Mouse (Mus musculus) hindbrain, postnatal 0 days (tissue): ENCODE results near the gene Slc25a15. TPM values are rescaled to one million over a fixed set of nuclear protein-coding genes. Genes with fewer than 3 reads are reported as not detected.
A peak's percentile ranks its signal among the peaks of the same experiment; 100 is the strongest.

Experiments used
- ATAC-seq: fragments of 200-750 bp; cut with Nextera tagmentation; 2 replicates; pipeline ENCODE4 v1.8.0; 2017; ENCODE audit warnings: mild to moderate bottlenecking, moderate TSS enrichment, moderate library complexity
- DNase-seq: peaks from one replicate; pipeline ENCODE4 v3.0.0-alpha.2; 2015; ENCODE audit warnings: low spot score
- H3K27ac ChIP-seq: fragments of 300-500 bp; sonication (generic); 2 replicates; pipeline ENCODE4 v1.5.1; 2014; ENCODE audit warnings: mild to moderate bottlenecking
- H3K27me3 ChIP-seq: fragments of 300-500 bp; sonication (generic); 2 replicates; pipeline ENCODE4 v1.6.1; 2014; ENCODE audit warnings: low read length, mixed read lengths; ENCODE audit not compliant: insufficient read depth
- H3K36me3 ChIP-seq: fragments of 300-500 bp; sonication (generic); 2 replicates; pipeline ENCODE4 v1.6.1; 2014; ENCODE audit warnings: low read length, mixed read lengths; ENCODE audit not compliant: insufficient read depth
- H3K4me1 ChIP-seq: fragments of 300-500 bp; sonication (generic); 2 replicates; pipeline ENCODE4 v1.6.1; 2014; ENCODE audit warnings: antibody characterized with exemption, low read length, mixed read lengths; ENCODE audit not compliant: insufficient read depth
- H3K4me2 ChIP-seq: fragments of 300-500 bp; sonication (generic); 2 replicates; pipeline ENCODE4 v1.6.1; 2014; ENCODE audit warnings: low read depth, mild to moderate bottlenecking, low read length, moderate library complexity, mixed read lengths
- H3K4me3 ChIP-seq: fragments of 300-500 bp; sonication (generic); 2 replicates; pipeline ENCODE4 v1.5.1; 2014; ENCODE audit warnings: low read length
- H3K9ac ChIP-seq: fragments of 300-500 bp; sonication (generic); replicated peaks from 2 replicates; pipeline ENCODE4 v1.6.1; 2014; ENCODE audit warnings: mild to moderate bottlenecking, low read length, moderate library complexity, mixed read lengths
- H3K9me3 ChIP-seq: fragments of 300-500 bp; sonication (generic); 2 replicates; pipeline ENCODE4 v1.6.1; 2016; ENCODE audit warnings: low read length, mixed read lengths
- CTCF ChIP-seq: IDR thresholded peaks from 2 replicates; pipeline ENCODE4 v1.5.1; 2016; ENCODE audit warnings: antibody characterized with exemption, control low read depth, low read depth
- WGBS: fragments of 180-500 bp; shearing (Covaris S2); extraction: QIAGEN DNeasy Blood & Tissue Kit; methylation state at CpG from one replicate; pipeline ENCODE4 v1.1.7; 2014; 5-methylcytosine and 5-hydroxymethylcytosine counted together
- polyA plus RNA-seq: library from polyadenylated mRNA; unstranded; fragments of >200 nt; fragmentation: Nextera tagmentation; extraction: Ambion mirVana; gene quantifications from 2 replicates; pipeline ENCODE4 v1.2.1, GENCODE M21; 2015
- total RNA-seq: library from RNA; depleted of rRNA; stranded (reverse); fragments of >200 nt; gene quantifications from 2 replicates; pipeline ENCODE4 v1.2.3, GENCODE M21; 2014

The Slc25a15 gene
- total and polyA plus RNA-seq, 2 experiments from 2014 or later, result 8.5 to 9.9 TPM

DNA sequence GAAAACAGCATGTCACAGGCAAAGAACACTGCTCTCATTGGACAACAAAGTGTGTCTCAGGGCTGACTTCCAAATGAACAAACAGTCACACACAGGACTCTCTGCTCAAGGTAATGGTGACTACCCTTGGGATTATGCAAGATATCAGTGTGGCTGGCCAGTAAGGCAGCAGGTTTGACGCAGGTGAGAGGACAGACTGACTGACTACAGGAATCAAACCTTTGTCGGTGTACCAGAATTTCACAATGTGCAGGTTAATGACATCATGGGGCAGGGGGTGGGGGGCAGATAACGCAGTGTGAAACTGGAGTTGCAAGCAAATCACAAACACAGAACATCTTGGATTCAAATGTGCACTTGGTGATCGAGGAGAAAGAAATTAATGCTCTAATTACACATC is 2.2 kb upstream of the Slc25a15 start:
- H3K27ac ChIP-seq, result no peak overlapping the region
- H3K36me3 ChIP-seq, result no peaks in the 10 kb centered on the region
- no peak overlapping the region for H3K4me2 ChIP-seq
- no peaks in the 10 kb centered on the region for H3K4me1 ChIP-seq
- no peaks in the 10 kb centered on the region for H3K9me3 ChIP-seq
- 82% methylated on average over 4 of the region's 4 CpGs for WGBS
- H3K4me3 ChIP-seq, result no peak overlapping the region
- no peaks in the 10 kb centered on the region for H3K27me3 ChIP-seq
- H3K9ac ChIP-seq, result no peak overlapping the region
- no peak for DNase-seq
- TF ChIP-seq CTCF, result no peak
- no peak for ATAC-seq

GRCm38 (mm10) chr8:22399285-22399880 is 986 bp upstream of the Slc25a15 start:
- H3K9me3 ChIP-seq, result no peaks in the 10 kb centered on the region
- H3K27me3 ChIP-seq, result no peaks in the 10 kb centered on the region
- 86% methylated on average over 8 of the region's 8 CpGs for WGBS
- DNase-seq (peak; percentile 8), ATAC-seq (no peak)
- peak; percentile 28; the same call in 1 of the 2 replicates for TF ChIP-seq CTCF
- H3K36me3 ChIP-seq, result no peaks in the 10 kb centered on the region
- peak overlapping the region; percentile 82; the same call in 1 of the 2 replicates for H3K4me3 ChIP-seq
- no peaks in the 10 kb centered on the region for H3K4me1 ChIP-seq
- peak overlapping the region; percentile 80; the same call in 1 of the 2 replicates for H3K27ac ChIP-seq
- H3K9ac ChIP-seq, result no peak overlapping the region
- peak overlapping the region; percentile 82 for H3K4me2 ChIP-seq

DNA sequence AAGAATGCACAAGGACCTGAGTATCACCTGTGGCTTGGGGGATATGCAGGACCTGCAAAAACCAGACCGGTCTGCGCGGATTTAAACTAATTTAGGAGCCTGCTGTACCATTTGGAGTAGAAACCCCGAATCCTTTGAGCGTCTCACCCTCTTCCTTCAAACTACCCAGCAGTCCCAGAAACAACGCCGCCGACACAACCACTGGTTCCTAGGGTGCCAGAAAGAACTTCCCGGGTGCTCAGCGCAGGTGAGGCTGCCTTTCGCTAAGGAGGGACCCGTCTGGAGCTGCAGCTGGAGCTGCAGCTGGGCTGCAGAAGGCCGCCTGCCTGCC is 621 bp downstream of the Slc25a15 start:
- no peak for TF ChIP-seq CTCF
- Histone ChIP-seq H3K4me1 (no peaks in the 10 kb centered on the region), H3K27me3 (no peaks in the 10 kb centered on the region), H3K36me3 (no peaks in the 10 kb centered on the region), H3K9me3 (no peaks in the 10 kb centered on the region), H3K27ac (peak overlapping the region; percentile 80), H3K4me2 (peak overlapping the region; percentile 82), H3K9ac (peak overlapping the region; percentile 70), H3K4me3 (peak overlapping the region; percentile 82)
- DNase-seq (peak; percentile 3), ATAC-seq (no peak; the same call in 1 of the 2 replicates)
- WGBS, result under 1% methylated on average over 13 of the region's 13 CpGs

DNA sequence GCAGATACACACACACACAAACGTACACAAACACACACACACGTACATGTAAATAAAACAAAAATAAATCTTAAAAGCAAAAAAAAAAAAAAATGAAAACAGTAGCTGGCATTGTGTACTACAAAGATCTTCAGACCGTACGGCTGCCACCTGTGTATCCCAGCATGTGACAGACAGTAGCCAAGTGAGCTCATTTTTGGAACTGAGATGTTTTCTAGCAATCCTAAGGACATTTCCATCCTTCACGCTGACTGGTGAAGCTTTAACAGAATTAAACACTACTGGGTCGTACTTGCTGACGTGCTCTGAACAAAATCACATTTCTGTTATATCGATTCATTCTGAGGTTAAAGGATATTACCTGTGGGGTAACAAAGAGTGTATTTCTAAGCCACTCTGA is 3.1 kb downstream of the Slc25a15 start:
- 91% methylated on average over 8 of the region's 8 CpGs for WGBS
- Histone ChIP-seq H3K27me3 (no peaks in the 10 kb centered on the region), H3K9me3 (no peaks in the 10 kb centered on the region), H3K4me2 (no peak overlapping the region), H3K4me3 (no peak overlapping the region), H3K9ac (no peak overlapping the region), H3K4me1 (no peaks in the 10 kb centered on the region), H3K27ac (no peak overlapping the region), H3K36me3 (no peaks in the 10 kb centered on the region)
- no peak for TF ChIP-seq CTCF
- no peak for DNase-seq
- no peak for ATAC-seq

DNA sequence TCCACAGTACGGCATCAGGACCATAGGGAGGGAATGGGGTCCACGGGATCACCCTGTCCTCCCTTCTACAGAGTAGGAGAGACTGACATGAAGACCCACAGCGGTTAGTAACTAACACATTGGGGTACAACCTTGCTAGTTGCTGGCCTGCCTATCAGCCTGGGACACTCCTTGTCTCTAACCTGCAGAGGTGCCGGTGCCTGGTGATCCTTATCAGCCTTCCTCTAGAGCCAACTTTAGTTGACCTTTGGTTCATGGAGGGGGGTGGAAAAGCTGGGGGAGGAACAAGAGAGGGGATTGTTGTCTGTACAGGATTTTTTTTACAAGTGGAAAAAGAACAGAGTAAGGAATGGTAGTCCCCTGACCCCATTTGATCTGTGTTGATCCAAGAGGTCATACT is 3.9 kb downstream of the Slc25a15 start:
- H3K27ac ChIP-seq, result no peak overlapping the region
- H3K9me3 ChIP-seq, result no peaks in the 10 kb centered on the region
- H3K36me3 ChIP-seq, result 0 out of 2 replicates have a peak, but pooled peaks cover 4% of the 10 kb centered on the region
- no peak overlapping the region for H3K4me3 ChIP-seq
- 93% methylated on average over 4 of the region's 4 CpGs for WGBS
- DNase-seq (no peak), ATAC-seq (no peak)
- no peak overlapping the region for H3K9ac ChIP-seq
- H3K4me1 ChIP-seq, result no peaks in the 10 kb centered on the region
- TF ChIP-seq CTCF, result no peak
- H3K27me3 ChIP-seq, result no peaks in the 10 kb centered on the region
- H3K4me2 ChIP-seq, result no peak overlapping the region

DNA sequence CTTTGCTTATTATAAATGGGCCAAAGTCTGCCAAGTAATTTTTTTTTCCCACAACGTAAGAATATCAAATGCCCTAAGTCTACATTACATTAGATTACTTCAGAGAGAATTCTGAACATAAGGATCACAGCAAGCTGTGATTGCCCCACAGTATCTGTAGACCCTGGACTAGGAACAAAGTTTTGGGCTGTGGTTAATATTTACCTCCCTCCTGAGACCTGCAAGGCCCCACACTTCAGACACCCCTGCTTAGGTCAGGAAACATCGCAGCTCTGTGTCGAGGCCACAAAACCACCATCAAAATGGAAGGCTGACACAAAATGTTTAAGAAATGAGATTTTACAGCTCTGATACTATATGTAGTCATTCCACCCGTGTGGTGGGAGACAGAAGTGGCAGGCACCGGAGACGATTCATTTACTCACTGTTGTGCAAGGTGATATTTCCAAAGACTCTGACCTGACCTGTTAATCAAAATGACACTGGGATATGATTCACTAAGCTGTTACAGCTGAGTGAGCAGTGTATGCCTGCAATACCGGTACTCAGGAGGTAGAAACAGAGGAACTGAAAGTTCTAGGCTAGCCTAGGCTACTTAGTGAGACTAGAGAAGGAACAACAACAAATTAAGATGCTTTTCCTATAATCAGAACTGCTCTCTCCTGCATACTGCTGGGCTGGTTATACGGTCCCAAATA is 7.5 kb downstream of the Slc25a15 start:
- Histone ChIP-seq H3K4me3 (no peak overlapping the region), H3K27me3 (no peaks in the 10 kb centered on the region), H3K9ac (no peak overlapping the region), H3K36me3 (0 out of 2 replicates have a peak, but pooled peaks cover 4% of the 10 kb centered on the region), H3K9me3 (no peaks in the 10 kb centered on the region), H3K4me1 (no peaks in the 10 kb centered on the region), H3K27ac (no peak overlapping the region), H3K4me2 (no peak overlapping the region)
- WGBS, result 88% methylated on average over 8 of the region's 8 CpGs
- ATAC-seq (no peak), DNase-seq (no peak)
- TF ChIP-seq CTCF, result no peak

DNA sequence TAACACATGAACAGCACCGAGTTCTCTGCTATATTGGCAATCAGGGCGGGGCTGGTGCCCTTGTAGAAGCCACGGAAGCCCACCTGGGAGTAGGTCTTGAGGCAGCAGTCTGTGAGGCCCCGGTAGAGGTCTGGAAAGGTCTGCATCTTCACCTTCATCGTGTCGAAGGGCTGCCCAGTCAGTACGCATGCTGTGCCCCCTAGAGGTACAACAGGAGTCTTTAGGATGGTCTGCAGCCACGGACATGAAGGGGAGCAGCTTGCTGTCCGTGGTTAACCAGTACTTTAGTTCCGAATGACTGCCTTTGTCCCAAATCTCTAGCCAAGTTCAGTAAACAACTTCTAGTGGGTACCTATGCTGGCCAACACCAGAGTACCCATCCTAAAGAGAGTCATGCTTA is 8.5 kb downstream of the Slc25a15 start:
- DNase-seq, result no peak
- H3K4me1 ChIP-seq, result no peaks in the 10 kb centered on the region
- H3K27me3 ChIP-seq, result no peaks in the 10 kb centered on the region
- ATAC-seq, result no peak
- no peak overlapping the region for H3K27ac ChIP-seq
- H3K4me3 ChIP-seq, result no peak overlapping the region
- H3K9ac ChIP-seq, result no peak overlapping the region
- 83% methylated on average over 10 of the region's 10 CpGs for WGBS
- no peaks in the 10 kb centered on the region for H3K9me3 ChIP-seq
- H3K36me3 ChIP-seq, result 0 out of 2 replicates have a peak, but pooled peaks cover 4% of the 10 kb centered on the region
- no peak overlapping the region for H3K4me2 ChIP-seq
- no peak for TF ChIP-seq CTCF
